Mouse (Mus musculus) heart, adult 11 months (tissue): ENCODE measurements around the gene Obscn.

Source experiments
- DNase-seq: peaks from one replicate; pipeline ENCODE4 v3.0.0; 2022

Obscn gene

DNA sequence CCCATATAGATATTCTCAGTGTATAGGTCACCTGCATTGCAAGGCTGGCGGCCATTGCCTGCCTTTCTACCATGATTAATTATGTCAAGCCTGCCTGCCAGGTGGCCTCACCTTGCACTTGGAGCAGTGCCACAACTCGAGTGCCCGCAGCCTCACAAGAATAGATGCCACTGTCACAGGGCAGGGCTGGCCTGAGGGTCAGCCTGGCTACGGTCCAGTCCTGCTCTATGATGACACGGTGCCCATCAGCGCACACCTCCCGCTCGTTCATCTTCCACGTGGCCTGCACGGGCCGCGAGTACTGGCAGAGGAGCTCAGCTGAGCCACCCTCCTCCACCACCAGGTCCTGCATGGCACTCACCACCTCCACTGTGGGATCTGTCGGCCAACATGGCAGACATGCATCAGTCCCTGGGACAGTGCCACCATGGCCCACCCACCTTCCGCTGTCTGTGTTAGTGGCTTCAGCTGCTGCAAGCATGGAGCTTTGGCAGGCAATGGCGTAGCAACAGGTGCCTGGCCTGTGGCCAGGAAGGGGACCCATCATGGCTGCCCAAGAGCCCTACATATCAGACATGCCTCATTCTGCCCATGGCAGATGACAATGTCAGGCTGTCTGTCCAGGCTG lies 91.4 kb downstream of the Obscn start:
- peak; percentile 95 for DNase-seq

DNA sequence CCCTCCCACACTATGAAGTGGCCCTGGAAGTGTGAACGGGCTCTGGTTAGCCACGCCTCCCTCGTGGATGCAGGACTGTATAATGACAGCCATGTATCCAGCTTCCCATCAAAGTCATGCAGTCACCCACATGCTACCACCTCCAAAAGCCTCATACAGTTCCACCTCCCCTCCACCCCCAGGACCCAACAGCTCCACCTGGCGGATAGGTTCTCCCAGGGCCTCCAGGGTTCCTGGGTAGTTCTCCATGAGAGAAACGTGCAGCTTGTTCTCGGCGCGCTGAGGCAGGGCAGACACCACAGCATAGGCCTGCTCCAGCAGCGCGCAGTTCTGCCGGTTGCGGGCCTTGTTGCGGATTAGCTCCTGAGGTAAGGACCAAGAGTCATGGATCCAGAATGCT lies 107.2 kb downstream of the Obscn start:
- no peak for DNase-seq

GRCm38 (mm10) chr11:59026411-59026810 lies 109.8 kb downstream of the Obscn start:
- DNase-seq, result no peak

- DNase-seq, result no peak
These were observed 121.2 kb downstream of the Obscn start for GRCm38 (mm10) chr11:59015052-59015451.

DNA sequence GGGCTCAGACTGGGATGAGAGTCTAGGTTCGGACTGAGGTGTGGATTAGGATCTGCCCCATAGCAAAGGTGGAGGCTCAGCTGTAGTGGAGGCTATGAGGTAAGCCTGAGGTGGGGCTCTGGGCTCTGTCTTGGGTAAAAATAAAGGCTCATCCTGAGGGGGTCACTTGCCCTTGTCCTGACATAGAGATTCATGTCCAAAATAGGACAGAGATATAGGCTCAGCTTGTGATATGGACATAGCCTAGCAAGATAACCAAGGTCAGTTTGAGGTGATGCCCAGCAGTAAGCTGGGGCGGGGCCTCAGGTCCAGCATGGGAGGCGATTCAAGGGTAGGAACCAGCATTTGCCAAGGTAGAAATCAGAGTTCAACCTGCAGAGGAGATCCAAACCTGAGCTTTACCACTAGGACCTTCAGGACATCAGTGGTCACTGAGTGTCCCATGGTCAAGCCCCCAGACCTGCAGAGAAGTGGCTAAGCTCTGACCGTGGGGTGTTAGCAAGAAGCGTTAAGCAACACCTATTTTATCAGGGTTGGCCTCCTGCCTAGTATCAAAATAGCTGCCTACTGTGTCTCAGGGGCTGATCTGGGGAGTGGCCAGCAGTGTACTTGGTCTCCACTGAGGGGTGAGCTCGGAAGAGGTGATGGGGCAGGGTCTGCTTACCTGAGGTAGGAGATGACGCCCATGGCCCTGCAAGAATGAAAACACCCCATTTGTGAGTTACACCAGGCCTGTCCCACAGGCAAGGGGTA lies 133.7 kb downstream of the Obscn start:
- peak; percentile 96 for DNase-seq

- peak; percentile 91 for DNase-seq
These were observed 135.6 kb downstream of the Obscn start for GRCm38 (mm10) chr11:59000635-59001034.

DNA sequence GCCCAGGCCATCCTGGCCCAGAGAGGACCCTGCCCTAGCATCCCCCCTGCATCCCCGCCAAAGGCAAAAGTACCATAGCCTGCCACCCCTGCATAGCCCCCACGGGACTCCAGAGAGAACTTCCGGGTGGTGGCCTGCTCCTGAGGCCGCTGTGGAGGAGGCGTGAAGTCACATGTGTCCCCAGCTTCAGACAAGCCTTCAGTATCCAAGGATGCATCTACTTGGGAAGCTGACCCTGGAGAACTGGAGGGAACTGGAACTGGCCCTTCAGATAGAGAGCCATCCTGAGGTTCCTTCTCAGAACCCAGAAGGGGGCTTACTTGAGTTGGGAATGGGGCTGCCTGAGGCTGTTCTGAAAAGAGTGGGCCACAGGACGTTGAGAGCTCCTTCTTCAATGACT lies 136.4 kb downstream of the Obscn start:
- DNase-seq, result peak; percentile 90

DNA sequence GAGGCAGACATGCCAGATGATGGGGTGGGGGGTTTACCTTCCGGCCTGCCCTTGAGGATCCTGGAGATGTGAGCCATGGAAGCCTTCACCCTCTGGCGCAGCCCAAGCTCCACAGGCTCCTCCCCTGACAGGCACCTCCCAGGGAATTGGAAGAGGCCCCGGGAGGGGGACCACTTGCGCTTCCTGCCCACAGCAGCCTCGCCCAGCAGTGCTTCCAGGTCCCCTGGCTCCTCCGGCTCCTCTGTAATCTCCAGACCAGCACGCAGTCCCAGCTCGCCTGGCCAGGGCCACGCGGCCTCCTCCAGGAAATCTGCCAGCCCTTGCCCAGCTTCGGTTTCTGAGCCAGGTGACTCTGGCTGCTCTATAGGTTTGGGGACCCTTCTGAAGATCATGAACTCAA lies 137.0 kb downstream of the Obscn start:
- peak; percentile 99 for DNase-seq

DNA sequence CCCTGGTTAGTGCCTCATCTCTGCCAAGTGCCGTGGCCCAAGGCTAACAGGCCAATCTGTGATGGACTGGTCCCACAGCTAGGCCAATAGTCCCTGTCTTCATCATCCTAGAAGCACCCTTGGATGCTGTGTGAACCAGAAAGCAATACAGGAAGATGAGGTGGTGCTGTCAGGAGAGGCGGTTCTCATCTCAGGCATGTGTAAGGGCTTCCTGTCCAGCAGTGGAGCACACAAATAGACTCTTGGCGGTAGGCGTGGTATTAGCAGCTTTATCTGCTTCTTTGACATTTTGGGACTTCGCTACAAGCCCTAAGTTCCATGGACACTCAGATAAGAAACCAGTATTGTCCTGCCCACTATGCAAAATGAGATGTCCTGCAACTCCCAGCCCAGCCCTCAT lies 138.7 kb downstream of the Obscn start:
- peak; percentile 91 for DNase-seq

DNA sequence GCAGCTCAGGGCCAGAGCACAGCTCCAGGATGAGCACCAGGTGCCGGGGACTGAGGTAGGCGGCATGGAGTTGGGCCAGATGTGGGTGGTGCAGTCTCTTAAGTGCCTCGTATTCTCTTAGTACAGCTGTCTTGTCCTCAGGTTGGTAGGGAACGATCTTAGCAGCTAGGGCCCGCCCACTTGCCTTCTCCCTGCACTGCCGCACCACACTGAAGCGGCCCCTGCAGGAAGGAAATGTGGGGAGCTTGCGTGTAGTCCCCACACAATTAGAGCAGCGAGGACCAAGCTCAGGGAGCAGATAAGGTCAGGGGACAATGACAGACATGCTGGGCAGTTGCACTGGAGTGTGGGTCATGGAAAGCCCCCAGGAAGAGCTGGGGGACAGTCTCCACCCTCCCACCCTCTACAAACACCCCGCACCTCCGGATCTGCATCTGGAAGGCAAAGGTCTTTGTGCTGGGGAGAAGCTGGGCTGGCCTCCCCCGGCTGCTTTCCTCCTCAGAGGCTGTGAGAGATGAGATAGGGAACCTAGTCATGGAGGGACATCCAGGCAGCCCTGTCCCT lies 140.3 kb downstream of the Obscn start:
- peak; percentile 95 for DNase-seq

- peak; percentile 94 for DNase-seq
These were observed 141.0 kb downstream of the Obscn start for GRCm38 (mm10) chr11:58995061-58995806.

DNA sequence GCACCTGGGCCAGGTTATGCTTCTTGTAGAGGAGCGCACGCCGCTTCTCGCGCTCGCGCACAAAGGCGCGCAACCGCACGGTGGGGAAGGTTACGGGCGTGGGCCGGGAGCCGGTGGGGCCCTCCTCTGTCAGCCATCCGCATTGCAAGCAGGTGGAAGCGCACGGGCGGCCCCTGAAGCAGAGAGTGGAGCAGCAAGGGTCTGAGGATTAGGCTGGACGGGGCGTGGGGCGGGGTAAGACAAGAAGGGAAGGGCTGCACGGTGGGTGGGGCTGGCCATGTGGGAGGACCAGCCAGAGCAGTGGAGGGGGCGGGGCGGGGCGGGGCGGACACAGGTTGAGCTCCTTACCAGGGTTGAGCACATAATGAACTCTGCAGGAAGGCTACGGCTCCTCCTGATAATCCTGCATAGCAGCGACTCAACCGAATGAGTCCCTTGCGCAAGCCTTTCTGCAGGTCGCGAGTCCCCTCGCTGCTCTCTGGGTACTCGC lies 141.8 kb downstream of the Obscn start:
- DNase-seq, result peak; percentile 92

DNA sequence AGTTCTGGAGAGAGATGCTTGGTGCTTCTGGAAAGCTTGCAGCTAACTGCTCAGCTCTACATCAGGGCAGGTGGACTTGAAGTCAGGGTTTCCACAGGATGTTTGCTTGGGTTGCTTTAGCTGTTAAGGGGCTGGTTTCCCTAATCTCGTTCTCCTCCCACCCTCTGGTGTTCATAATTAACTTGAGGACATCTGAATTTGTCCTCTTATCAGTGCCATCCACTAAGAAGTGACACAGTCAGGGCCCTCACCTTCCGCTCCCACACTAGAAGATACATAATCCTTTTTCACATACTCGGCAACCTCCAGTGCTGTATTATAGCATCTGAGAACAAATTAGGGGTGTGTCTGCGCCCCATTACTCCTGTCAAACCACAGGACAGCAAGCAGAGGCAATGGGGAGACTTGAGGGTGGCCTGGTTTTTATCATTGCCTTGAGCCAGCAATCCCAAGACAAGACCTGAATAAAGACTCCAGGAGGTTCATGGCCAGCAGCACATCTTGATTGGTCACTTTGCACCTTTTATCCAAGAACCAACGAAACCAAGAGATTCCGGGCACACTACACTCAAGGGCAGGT lies 143.0 kb downstream of the Obscn start:
- peak; percentile 85 for DNase-seq

DNA sequence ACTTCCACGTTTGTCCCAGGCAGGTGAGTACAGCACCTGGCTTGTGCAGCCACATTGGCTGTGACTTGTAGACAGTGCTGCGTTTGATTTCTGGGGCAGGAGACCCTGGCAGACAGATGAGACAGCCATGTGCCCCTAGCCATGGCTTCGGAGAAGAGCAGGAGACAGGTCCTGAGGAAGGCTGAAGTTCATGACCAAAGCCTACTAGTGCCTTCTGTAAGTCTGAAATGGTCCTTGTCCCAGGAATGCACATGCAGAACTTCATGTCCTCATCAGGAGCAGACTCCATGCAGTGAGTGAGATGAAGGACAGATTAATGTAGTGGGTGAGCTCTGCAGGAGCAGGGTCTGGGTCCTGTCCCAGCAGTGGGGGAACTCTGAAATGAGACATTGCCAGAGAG lies 144.3 kb downstream of the Obscn start:
- peak; percentile 86 for DNase-seq

GRCm38 (mm10) chr11:58990794-58991193 lies 145.4 kb downstream of the Obscn start:
- peak; percentile 97 for DNase-seq

DNA sequence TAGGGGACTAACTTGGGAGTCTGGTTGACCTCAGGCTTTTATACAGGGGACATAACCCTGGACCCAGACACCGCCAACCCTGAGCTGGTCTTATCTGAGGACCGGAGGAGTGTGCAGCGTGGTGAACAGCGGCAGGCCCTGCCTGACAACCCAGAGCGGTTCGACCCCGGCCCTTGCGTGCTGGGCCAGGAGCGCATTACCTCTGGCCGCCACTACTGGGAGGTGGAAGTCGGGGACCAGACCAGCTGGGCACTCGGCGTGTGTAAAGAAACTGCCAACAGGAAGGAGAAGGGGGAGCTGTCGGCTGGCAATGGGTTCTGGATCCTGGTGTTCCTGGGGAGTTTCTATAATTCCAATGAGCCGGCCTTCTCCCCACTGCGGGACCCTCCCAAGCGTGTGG lies 146.1 kb downstream of the Obscn start:
- peak; percentile 91 for DNase-seq

GRCm38 (mm10) chr11:58989166-58989565 lies 147.0 kb downstream of the Obscn start:
- DNase-seq, result peak; percentile 83

- DNase-seq, result no peak
These were observed 150.8 kb downstream of the Obscn start for GRCm38 (mm10) chr11:58985299-58985917.

- peak; percentile 89 for DNase-seq
These were observed 151.5 kb downstream of the Obscn start for GRCm38 (mm10) chr11:58984657-58985056.

DNA sequence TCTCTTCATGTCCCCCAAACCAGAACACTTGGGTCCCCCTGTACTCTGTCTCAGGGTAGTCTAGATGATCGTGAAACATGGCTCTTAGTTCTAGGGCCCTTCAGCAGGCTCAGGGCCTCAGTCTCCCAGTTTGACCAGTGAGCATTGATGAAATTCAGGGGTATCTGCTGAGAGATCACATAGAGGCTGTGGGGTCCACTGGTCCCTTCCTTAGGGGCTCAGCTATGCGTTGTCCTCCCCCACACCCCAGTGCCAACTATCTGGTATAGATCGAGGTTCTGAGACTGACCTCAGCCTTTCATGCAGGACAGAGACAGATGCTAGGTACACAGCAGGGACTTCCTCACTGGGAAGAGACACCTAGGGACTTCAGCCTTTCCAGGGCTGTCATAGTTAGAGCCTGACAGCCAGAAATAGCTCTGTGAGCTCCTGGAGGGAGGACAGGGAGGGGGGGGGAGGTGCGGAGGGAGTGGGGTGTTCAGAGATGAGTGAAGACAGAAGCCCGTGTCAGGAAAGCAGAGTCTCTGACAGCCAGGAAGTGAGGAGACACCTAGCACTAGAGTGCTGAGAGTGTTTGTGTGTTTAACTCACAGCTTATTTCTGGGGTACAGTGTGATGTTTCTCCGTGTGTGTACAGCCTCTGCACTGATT lies 152.4 kb downstream of the Obscn start:
- peak; percentile 91 for DNase-seq

- DNase-seq, result peak; percentile 91
These were observed 153.6 kb downstream of the Obscn start for GRCm38 (mm10) chr11:58982471-58983097.
